Comparison of ENCODE assay signal across 20 mouse cellular contexts in the genomic region with DNA sequence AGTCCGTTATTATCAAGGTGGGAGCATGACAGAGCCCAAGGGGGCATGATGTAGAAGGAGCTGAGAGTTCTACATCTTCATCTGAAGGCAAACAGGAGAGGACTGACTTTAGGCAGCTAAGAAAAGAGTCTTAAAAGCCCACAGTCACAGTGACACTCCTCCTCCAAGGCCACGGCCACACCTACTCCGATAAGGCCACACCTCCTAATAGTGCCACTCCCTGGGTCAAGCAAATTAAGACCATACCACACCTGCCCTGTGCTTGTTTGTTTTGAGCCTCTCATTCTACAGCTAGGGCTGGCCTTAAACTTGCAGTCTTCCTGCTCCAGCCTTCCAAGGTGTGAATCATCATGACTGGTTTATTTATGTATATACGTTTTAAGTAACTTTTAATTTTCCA. TPM values are rescaled to one million over a fixed set of nuclear protein-coding genes. Genes with fewer than 3 reads are reported as not detected.
DNase-seq lines count a peak whose midpoint lies in the region; ATAC-seq and TF ChIP-seq lines count a peak whose summit lies in the region.
"Had no signal": no experiment of that assay in that cellular context is flagged by ENCODE, and none has a peak within 500 bp of the region (broad histone marks: within the 10 kb centered on the region; RNA-seq: fewer than 3 reads in every experiment).

No protein-coding gene starts in this region.

- H3K27me3 ChIP-seq in forebrain, embryonic 13.5 days, result no peaks in the 10 kb centered on the region
- H3K27me3 ChIP-seq: embryonic facial prominence, embryonic 12.5 days; Patski; stomach, embryonic 15.5 days had no signal

- ATAC-seq in megakaryocyte progenitor cell, adult 5-6 weeks (replicated peaks; ENCODE audit: poor library complexity), result peak; percentile 45
- no peak for ATAC-seq in forebrain, embryonic 13.5 days
- ATAC-seq: Patski had no signal

- H3K9ac ChIP-seq in forebrain, embryonic 13.5 days, result no peak overlapping the region
- H3K9ac ChIP-seq: embryonic facial prominence, embryonic 12.5 days; hindbrain, embryonic 13.5 days; stomach, embryonic 15.5 days had no signal

- TF ChIP-seq POLR2A in bone marrow macrophage, adult 2 months (IDR thresholded peaks at IDR 0.05; ENCODE audit: borderline replicate concordance, low read depth, low read length), result no peak

- peak; percentile 87 for DNase-seq in ES-CJ7 (ENCODE audit: low read depth, low spot score)
- peak; percentile 42 for DNase-seq in large intestine, adult 2 months (ENCODE audit: low read depth, low spot score)
- DNase-seq in spleen, adult 12 weeks (ENCODE audit: low spot score), result no peak
- DNase-seq in gastrocnemius, adult 8-10 months (ENCODE audit: low spot score in 2 of 2), result no peak
- DNase-seq in left cerebral cortex, postnatal 10 days (ENCODE audit: extremely low spot score in 1 of 2, low spot score in 2 of 2), result no peak
- DNase-seq: cerebellum, adult 11 months; cerebellum, postnatal 36 days; gastrocnemius, postnatal 14 days; heart, postnatal 14 days; kidney, adult 18-20 months; right cerebral cortex, adult 18-20 months; thymus, postnatal 14 days had no signal

- H3K4me2 ChIP-seq in forebrain, embryonic 13.5 days, result no peak overlapping the region
- H3K4me2 ChIP-seq: embryonic facial prominence, embryonic 12.5 days; heart, embryonic 11.5 days; hindbrain, embryonic 13.5 days; stomach, embryonic 15.5 days had no signal

- no peak for TF ChIP-seq CTCF in bone marrow macrophage, adult 2 months (IDR thresholded peaks at IDR 0.05; ENCODE audit: low read depth, low read length)

- no peaks in the 10 kb centered on the region for H3K9me3 ChIP-seq in forebrain, embryonic 13.5 days (replicated peaks)
- H3K9me3 ChIP-seq: embryonic facial prominence, embryonic 12.5 days; hindbrain, embryonic 13.5 days; stomach, embryonic 15.5 days had no signal

- H3K4me1 ChIP-seq in bone marrow macrophage, adult 2 months (ENCODE audit: control insufficient read depth, insufficient read depth, low read length), result peaks cover 20% of the 10 kb centered on the region
- H3K4me1 ChIP-seq in forebrain, embryonic 13.5 days, result no peaks in the 10 kb centered on the region
- H3K4me1 ChIP-seq: embryonic facial prominence, embryonic 12.5 days; stomach, embryonic 15.5 days had no signal

- intact Hi-C loops in left cerebral cortex, postnatal 10 days (cut with DNase I), result no loop called here

- WGBS in large intestine, adult 2 months, result 36% methylated on average over 4 of the region's 4 CpGs
- WGBS in forebrain, embryonic 13.5 days, result 89% methylated on average over 4 of the region's 4 CpGs

- H3K27ac ChIP-seq in bone marrow macrophage, adult 2 months (ENCODE audit: insufficient read depth, low read depth, low read length), result peak overlapping the region; percentile 86; the same call in 1 of the 2 replicates
- H3K27ac ChIP-seq in forebrain, embryonic 13.5 days, result no peak overlapping the region
- H3K27ac ChIP-seq: embryonic facial prominence, embryonic 12.5 days; hindbrain, embryonic 13.5 days; stomach, embryonic 15.5 days had no signal

- H3K36me3 ChIP-seq in forebrain, embryonic 13.5 days (ENCODE audit: poor library complexity, severe bottlenecking), result no peaks in the 10 kb centered on the region
- H3K36me3 ChIP-seq: embryonic facial prominence, embryonic 12.5 days; hindbrain, embryonic 13.5 days; stomach, embryonic 15.5 days had no signal

- no peak overlapping the region for H3K4me3 ChIP-seq in bone marrow macrophage, adult 2 months (ENCODE audit: insufficient read depth, low read length)
- H3K4me3 ChIP-seq in forebrain, embryonic 13.5 days, result no peak overlapping the region
- H3K4me3 ChIP-seq: embryonic facial prominence, embryonic 12.5 days; hindbrain, embryonic 13.5 days; stomach, embryonic 15.5 days had no signal

RNA-seq across cellular contexts. Expression of gene Crtap, which starts 4.8 kb away (rescaled TPM):
- 48.4 and 54.5 TPM in 2 replicates for polyA plus RNA-seq in bone marrow macrophage, adult 2 months (2012; ENCODE audit: insufficient read depth, insufficient read length, missing spikeins)
- polyA plus RNA-seq in large intestine, adult 2 months (2012; rRNA removed), result 26.7 and 30.3 TPM in 2 replicates
- total RNA-seq in megakaryocyte progenitor cell, adult 5-6 weeks (2015), result 79.4 and 90.2 TPM in 2 replicates
- total RNA-seq in megakaryocyte progenitor cell, adult 5-6 weeks (2017), result 22.0 and 33.4 TPM in 2 replicates
- polyA plus RNA-seq in forebrain, embryonic 13.5 days (2015; fragmentation: Nextera tagmentation; extraction: Ambion mirVana), result 18.3 and 19.5 TPM in 2 replicates
- 1 to 10 TPM; 5.1 to 8.9 (median 6.4) TPM for total RNA-seq in gastrocnemius, adult 8-10 months (2022)
- total RNA-seq in left cerebral cortex, postnatal 10 days (2021), result 10 to 100 TPM in 1 of 2 experiments, 1 to 10 TPM in 1; 8.7 to 10.4 TPM

RNA-seq across cellular contexts. Expression of gene Glb1, which starts 5.6 kb away (rescaled TPM):
- 63.7 and 74.4 TPM in 2 replicates for polyA plus RNA-seq in bone marrow macrophage, adult 2 months (2012; ENCODE audit: insufficient read depth, insufficient read length, missing spikeins)
- polyA plus RNA-seq in large intestine, adult 2 months (2012; rRNA removed), result 39.6 and 44.2 TPM in 2 replicates
- 40.1 and 42.1 TPM in 2 replicates for total RNA-seq in megakaryocyte progenitor cell, adult 5-6 weeks (2015)
- 36.3 and 38.4 TPM in 2 replicates for total RNA-seq in megakaryocyte progenitor cell, adult 5-6 weeks (2017)
- 17.1 and 19.4 TPM in 2 replicates for polyA plus RNA-seq in forebrain, embryonic 13.5 days (2015; fragmentation: Nextera tagmentation; extraction: Ambion mirVana)
- 1 to 10 TPM; 2.7 to 3.4 (median 3.0) TPM for total RNA-seq in gastrocnemius, adult 8-10 months (2022)
- total RNA-seq in left cerebral cortex, postnatal 10 days (2021), result 10 to 100 TPM; 32.2 to 34.3 TPM

RNA-seq across cellular contexts. Expression of gene Tmppe, which starts 5.6 kb away (rescaled TPM):
- polyA plus RNA-seq in bone marrow macrophage, adult 2 months (2012; ENCODE audit: insufficient read depth, insufficient read length, missing spikeins), result 4.9 and 6.7 TPM in 2 replicates
- polyA plus RNA-seq in large intestine, adult 2 months (2012; rRNA removed), result 3.9 and 9.0 TPM in 2 replicates
- total RNA-seq in megakaryocyte progenitor cell, adult 5-6 weeks (2015), result 2.4 and 3.4 TPM in 2 replicates
- total RNA-seq in megakaryocyte progenitor cell, adult 5-6 weeks (2017), result 4.6 and 5.0 TPM in 2 replicates
- polyA plus RNA-seq in forebrain, embryonic 13.5 days (2015; fragmentation: Nextera tagmentation; extraction: Ambion mirVana), result 6.7 and 8.9 TPM in 2 replicates
- total RNA-seq in gastrocnemius, adult 8-10 months (2022), result 1 to 10 TPM; 1.1 to 1.7 (median 1.4) TPM
- total RNA-seq in left cerebral cortex, postnatal 10 days (2021), result 1 to 10 TPM; 9.4 to 10.0 TPM

Comparison
In these comparisons a context has a peak if more than half of its experiments do, and no peak if none do; other contexts are left out.
1. DNase-seq: peak in ES-CJ7 (single experiment) and large intestine, adult 2 months (single experiment); none in spleen, adult 12 weeks (single experiment), gastrocnemius, adult 8-10 months (0 of 2) and left cerebral cortex, postnatal 10 days (0 of 2).
2. RNA of gene Glb1, which starts 5.6 kb away (total RNA-seq): 36.3 to 42.1 TPM in megakaryocyte progenitor cell, adult 5-6 weeks and 32.2 to 34.3 TPM in left cerebral cortex, postnatal 10 days; 2.7 to 3.4 TPM in gastrocnemius, adult 8-10 months; every median in the first group is over 4 times any median in the second.